Mouse (Mus musculus) limb, embryonic 14.5 days (tissue): ENCODE measurements at regions not wholly inside any gene's neighbourhood (a gene's known extent, or its start where the extent isn't known, plus 50 kb on each side); places are given as distances from the start of the nearest gene placed in this dataset.
"Not testable (repeated sequence)": the region's sequence is repeated elsewhere in the genome, so short reads cannot be mapped to it uniquely, and the experiment has no call there.

Source experiments
- ATAC-seq: fragments of 200-750 bp; cut with Nextera tagmentation; 2 replicates; pipeline ENCODE4 v1.8.0; 2017; ENCODE audit warnings: low read depth, moderate number of reproducible peaks, moderate TSS enrichment; ENCODE audit not compliant: low FRiP score
- DNase-seq: peaks from one replicate; pipeline ENCODE4 v3.0.0-alpha.2; 2015; ENCODE audit warnings: low spot score
- H3K27ac ChIP-seq: fragments of 300-500 bp; sonication (generic); replicated peaks from 2 replicates; pipeline ENCODE4 v1.5.1; 2014; ENCODE audit warnings: low read depth, mild to moderate bottlenecking, low read length, moderate library complexity, mixed read lengths
- H3K27me3 ChIP-seq: fragments of 300-500 bp; sonication (generic); 2 replicates; pipeline ENCODE4 v1.6.1; 2014; ENCODE audit warnings: low read length, mixed read lengths; ENCODE audit not compliant: control insufficient read depth, insufficient read depth
- H3K36me3 ChIP-seq: fragments of 300-500 bp; sonication (generic); 2 replicates; pipeline ENCODE4 v1.6.1; 2014; ENCODE audit warnings: mild to moderate bottlenecking, low read length, moderate library complexity, mixed read lengths; ENCODE audit not compliant: control insufficient read depth, insufficient read depth
- H3K4me1 ChIP-seq: fragments of 300-500 bp; sonication (generic); 2 replicates; pipeline ENCODE4 v1.6.1; 2014; ENCODE audit warnings: antibody characterized with exemption, low read length, mixed read lengths; ENCODE audit not compliant: control insufficient read depth, insufficient read depth
- H3K4me2 ChIP-seq: fragments of 300-500 bp; sonication (generic); replicated peaks from 2 replicates; pipeline ENCODE4 v1.6.1; 2014; ENCODE audit warnings: low read depth, mild to moderate bottlenecking, low read length, moderate library complexity; ENCODE audit not compliant: severe bottlenecking
- H3K4me3 ChIP-seq: fragments of 300-500 bp; sonication (generic); replicated peaks from 2 replicates; pipeline ENCODE4 v1.5.1; 2014; ENCODE audit warnings: low read length
- H3K9ac ChIP-seq: fragments of 300-500 bp; sonication (generic); 2 replicates; pipeline ENCODE4 v1.6.1; 2014; ENCODE audit warnings: mild to moderate bottlenecking, low read depth, low read length, moderate library complexity; ENCODE audit not compliant: severe bottlenecking
- H3K9me3 ChIP-seq: fragments of 300-500 bp; sonication (generic); 2 replicates; pipeline ENCODE4 v1.6.1; 2016; ENCODE audit warnings: low read length; ENCODE audit not compliant: control insufficient read depth
- POLR2A ChIP-seq: fragments of 200-500 bp; IDR thresholded peaks from 2 replicates; pipeline ENCODE4 v1.8.0; 2012; ENCODE audit warnings: inconsistent platforms, mild to moderate bottlenecking, moderate library complexity, borderline replicate concordance; ENCODE audit not compliant: insufficient read depth, insufficient read length; ENCODE audit errors: extremely low read depth
- WGBS: fragments of 180-500 bp; shearing (Covaris S2); extraction: QIAGEN DNeasy Blood & Tissue Kit; methylation state at CpG from one replicate; pipeline ENCODE4 v1.1.7; 2014; 5-methylcytosine and 5-hydroxymethylcytosine counted together

DNA sequence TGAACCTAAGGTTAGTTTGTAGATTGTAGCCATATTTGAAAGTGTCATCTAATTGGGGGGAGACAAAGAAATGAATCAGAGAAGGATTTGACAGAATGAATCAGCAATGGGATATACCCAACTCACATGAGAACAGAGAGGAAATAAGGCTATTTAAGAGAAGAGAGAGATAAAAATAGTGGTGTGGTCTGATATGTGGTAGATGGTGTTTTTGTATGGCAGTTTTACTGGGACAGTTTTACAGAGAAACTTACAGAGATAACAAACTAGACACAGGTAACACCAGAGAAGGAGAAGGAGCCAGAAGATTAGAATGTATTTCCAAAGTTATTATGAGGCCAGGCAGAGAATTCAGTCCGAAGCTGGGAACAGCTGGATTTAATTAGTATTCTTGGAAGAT, 240.3 kb upstream of the Nrxn1 start:
- no peak for TF ChIP-seq POLR2A
- Histone ChIP-seq H3K4me3 (no peak overlapping the region), H3K9me3 (no peaks in the 10 kb centered on the region), H3K4me1 (no peaks in the 10 kb centered on the region), H3K9ac (no peak overlapping the region), H3K36me3 (no peaks in the 10 kb centered on the region), H3K27ac (no peak overlapping the region), H3K27me3 (no peaks in the 10 kb centered on the region), H3K4me2 (no peak overlapping the region)
- ATAC-seq (no peak), DNase-seq (no peak)
- WGBS = 22% methylated on average over 1 of the region's 1 CpGs

DNA sequence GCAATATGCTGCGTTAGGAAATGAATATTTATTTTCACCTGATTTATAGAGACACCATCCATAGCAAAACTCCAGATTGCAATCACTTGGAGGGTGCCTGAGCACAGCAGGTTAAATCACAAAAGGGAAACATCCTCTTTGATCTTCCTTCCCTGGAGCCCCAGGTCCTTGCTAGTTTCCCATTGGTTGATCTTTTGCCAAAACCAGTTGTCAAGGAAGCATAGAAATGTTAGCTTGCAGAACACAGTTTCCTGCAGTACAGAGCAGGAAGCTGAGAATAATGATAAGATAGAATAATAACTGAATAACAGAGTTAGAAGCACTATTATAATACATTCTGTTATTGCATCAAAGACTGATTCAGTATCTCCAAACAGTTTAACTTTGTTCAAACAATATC, 231.5 kb upstream of the Nrxn1 start:
- no peak for ATAC-seq
- TF ChIP-seq POLR2A = no peak

DNA sequence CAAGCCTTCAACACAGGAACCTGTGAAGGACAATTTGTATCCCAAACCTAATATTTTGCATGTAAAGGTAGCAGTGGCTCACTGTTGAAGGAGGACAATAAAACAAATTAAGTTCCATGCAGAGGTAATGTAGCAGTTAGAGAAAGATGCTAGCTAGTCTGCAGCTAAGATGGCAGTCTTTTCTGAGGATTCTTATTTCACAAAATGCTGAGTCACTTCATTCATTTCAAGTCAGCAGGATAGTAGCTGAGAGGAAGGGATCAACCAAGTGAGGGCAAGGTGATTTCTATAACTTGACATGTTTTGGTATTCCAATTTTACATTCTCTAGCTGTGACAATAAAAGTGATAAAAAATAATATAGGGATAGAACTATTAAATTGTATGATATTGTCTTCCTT, 194.0 kb upstream of the Nrxn1 start:
- no peaks in the 10 kb centered on the region for H3K36me3 ChIP-seq
- H3K27me3 ChIP-seq = no peaks in the 10 kb centered on the region
- H3K4me3 ChIP-seq = no peak overlapping the region
- DNase-seq (no peak), ATAC-seq (no peak)
- H3K9me3 ChIP-seq = no peaks in the 10 kb centered on the region
- no peak for TF ChIP-seq POLR2A
- no peak overlapping the region for H3K4me2 ChIP-seq
- no peak overlapping the region for H3K9ac ChIP-seq
- H3K27ac ChIP-seq = no peak overlapping the region
- H3K4me1 ChIP-seq = no peaks in the 10 kb centered on the region

More for the DNA sequence above, 231.5 kb upstream of the Nrxn1 start:
- Histone ChIP-seq H3K27ac (no peak overlapping the region), H3K4me1 (no peaks in the 10 kb centered on the region), H3K4me3 (no peak overlapping the region), H3K9ac (no peak overlapping the region), H3K4me2 (no peak overlapping the region), H3K36me3 (no peaks in the 10 kb centered on the region), H3K27me3 (no peaks in the 10 kb centered on the region), H3K9me3 (no peaks in the 10 kb centered on the region)
- no peak for DNase-seq
- 64% methylated on average over 1 of the region's 1 CpGs for WGBS

DNA sequence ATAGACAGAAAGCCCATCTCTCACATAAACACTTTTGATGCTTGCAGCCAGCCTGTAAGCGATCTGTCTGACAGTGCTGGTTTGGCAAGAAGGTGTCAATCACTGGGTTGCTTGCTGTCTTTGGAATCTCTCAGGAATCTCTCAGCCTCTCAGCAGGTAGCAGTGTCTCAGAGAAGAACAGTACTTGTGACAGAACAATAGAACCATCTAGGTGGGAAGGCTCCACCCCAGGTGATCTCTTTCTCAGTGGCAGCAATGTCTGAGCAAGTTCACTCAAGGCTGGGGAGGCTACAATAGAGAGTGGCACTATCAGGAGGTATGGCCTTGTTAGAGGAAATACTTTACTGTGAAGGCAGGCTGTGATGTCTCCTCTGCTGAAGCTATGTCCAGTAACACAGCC, 181.5 kb upstream of the Nrxn1 start:
- WGBS = 64% methylated on average over 1 of the region's 1 CpGs
- ATAC-seq (no peak), DNase-seq (no peak)
- no peak overlapping the region for H3K27ac ChIP-seq
- no peak overlapping the region for H3K4me2 ChIP-seq
- no peaks in the 10 kb centered on the region for H3K4me1 ChIP-seq
- H3K4me3 ChIP-seq = no peak overlapping the region
- H3K27me3 ChIP-seq = no peaks in the 10 kb centered on the region
- TF ChIP-seq POLR2A = no peak
- no peaks in the 10 kb centered on the region for H3K36me3 ChIP-seq
- H3K9me3 ChIP-seq = no peaks in the 10 kb centered on the region
- no peak overlapping the region for H3K9ac ChIP-seq

DNA sequence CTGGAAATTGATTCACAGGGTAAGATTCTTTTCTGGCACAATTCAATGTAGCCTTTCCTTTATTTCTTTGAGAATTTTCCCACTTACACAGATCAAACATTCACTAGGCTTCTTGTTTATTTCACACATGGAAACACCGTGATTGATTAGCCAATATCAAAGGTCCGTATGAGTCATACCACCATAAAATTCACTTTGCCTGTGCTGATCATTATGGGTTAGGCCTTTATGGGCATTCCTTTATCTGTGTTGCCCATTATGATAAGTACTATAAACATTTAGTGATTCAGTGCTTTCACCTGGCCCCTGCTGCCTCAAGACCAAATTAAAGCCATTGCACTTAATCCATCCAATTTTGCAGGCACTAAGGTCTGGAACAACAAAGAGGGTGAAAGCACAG, 145.8 kb upstream of the Nrxn1 start:
- WGBS = 73% methylated on average over 2 of the region's 2 CpGs
- no peak for TF ChIP-seq POLR2A
- H3K9me3 ChIP-seq = no peaks in the 10 kb centered on the region

DNA sequence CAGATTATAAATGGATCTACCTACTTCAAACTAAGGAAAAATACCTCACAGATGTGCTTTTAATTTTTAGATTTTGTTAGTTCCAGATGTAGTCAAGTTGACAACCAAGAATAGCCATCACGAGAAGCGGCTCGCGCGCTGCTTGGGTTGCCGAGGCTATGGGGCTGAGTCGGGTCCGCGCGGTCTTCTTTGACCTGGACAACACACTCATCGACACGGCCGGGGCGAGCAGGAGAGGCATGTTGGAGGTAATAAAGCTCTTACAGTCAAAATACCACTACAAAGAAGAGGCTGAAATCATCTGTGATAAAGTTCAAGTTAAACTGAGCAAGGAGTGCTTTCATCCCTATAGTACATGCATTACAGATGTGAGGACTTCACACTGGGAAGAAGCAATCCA, 143.8 kb upstream of the Nrxn1 start:
- ATAC-seq, H3K4me3 ChIP-seq, H3K9ac ChIP-seq, DNase-seq, H3K27ac ChIP-seq, H3K9me3 ChIP-seq, H3K4me2 ChIP-seq, H3K4me1 ChIP-seq, H3K36me3 ChIP-seq, H3K27me3 ChIP-seq: not testable (repeated sequence)
- 91% methylated on average over 14 of the region's 14 CpGs for WGBS

More for the DNA sequence above, 145.8 kb upstream of the Nrxn1 start:
- no peak overlapping the region for H3K4me2 ChIP-seq
- H3K27ac ChIP-seq = no peak overlapping the region
- no peaks in the 10 kb centered on the region for H3K27me3 ChIP-seq
- no peaks in the 10 kb centered on the region for H3K36me3 ChIP-seq
- ATAC-seq = no peak
- no peaks in the 10 kb centered on the region for H3K4me1 ChIP-seq
- no peak for DNase-seq
- no peak overlapping the region for H3K9ac ChIP-seq
- H3K4me3 ChIP-seq = no peak overlapping the region
